Mouse (Mus musculus): ENCODE data around the gene Gm20716. TPM values are rescaled to one million over a fixed set of nuclear protein-coding genes. Genes with fewer than 3 reads are reported as not detected.
"Not testable (repeated sequence)": the region's sequence is repeated elsewhere in the genome, so short reads cannot be mapped to it uniquely, and the experiment has no call there.

The Gm20716 gene
- polyA plus RNA-seq, 1 experiment from 2014 or later = 18.2 TPM

- H3K27me3 ChIP-seq (replicated peaks) = no peaks in the 10 kb centered on the region
- 6% methylated on average over 22 of the region's 25 CpGs for WGBS
- no peaks in the 10 kb centered on the region for H3K9me3 ChIP-seq
- ATAC-seq (ENCODE audit: insufficient read depth, low FRiP score, low read depth) = no peak
- no peak overlapping the region for H3K9ac ChIP-seq
- no peaks in the 10 kb centered on the region for H3K36me3 ChIP-seq
- H3K27ac ChIP-seq = peak overlapping the region; percentile 61; the same call in 1 of the 2 replicates
- H3K4me2 ChIP-seq = peak overlapping the region; percentile 64
- peaks cover 32% of the 10 kb centered on the region for H3K4me1 ChIP-seq
- H3K4me3 ChIP-seq (replicated peaks) = peak overlapping the region; percentile 28
Observed at GRCm38 (mm10) chr2:168158911-168159711, 71.1 kb downstream of the Gm20716 start.

- not testable (repeated sequence) for ATAC-seq (ENCODE audit: insufficient read depth, low FRiP score, low read depth); H3K4me3 ChIP-seq (replicated peaks); H3K27ac ChIP-seq; H3K9ac ChIP-seq; H3K4me2 ChIP-seq; H3K9me3 ChIP-seq; H3K36me3 ChIP-seq; H3K27me3 ChIP-seq (replicated peaks)
- peaks cover 34% of the 10 kb centered on the region for H3K4me1 ChIP-seq
- WGBS = 57% methylated on average over 10 of the region's 11 CpGs
Observed at GRCm38 (mm10) chr2:168157974-168158373, 72.2 kb downstream of the Gm20716 start.

GRCm38 (mm10) chr2:168156361-168156760 lies 73.8 kb downstream of the Gm20716 start:
- H3K9me3 ChIP-seq = no peaks in the 10 kb centered on the region
- H3K27ac ChIP-seq = no peak overlapping the region
- no peak overlapping the region for H3K4me2 ChIP-seq
- 63% methylated on average over 14 of the region's 14 CpGs for WGBS
- no peaks in the 10 kb centered on the region for H3K36me3 ChIP-seq
- no peak for ATAC-seq (ENCODE audit: insufficient read depth, low FRiP score, low read depth)
- H3K4me3 ChIP-seq (replicated peaks) = no peak overlapping the region
- no peak overlapping the region for H3K9ac ChIP-seq
- H3K27me3 ChIP-seq (replicated peaks) = no peaks in the 10 kb centered on the region
- H3K4me1 ChIP-seq = peaks cover 26% of the 10 kb centered on the region

- no peak overlapping the region for H3K9ac ChIP-seq
- H3K36me3 ChIP-seq = no peaks in the 10 kb centered on the region
- no peak for ATAC-seq (ENCODE audit: insufficient read depth, low FRiP score, low read depth)
- 92% methylated on average over 7 of the region's 7 CpGs for WGBS
- H3K9me3 ChIP-seq = no peaks in the 10 kb centered on the region
- no peak overlapping the region for H3K4me2 ChIP-seq
- no peaks in the 10 kb centered on the region for H3K27me3 ChIP-seq (replicated peaks)
- peaks cover 23% of the 10 kb centered on the region for H3K4me1 ChIP-seq
- no peak overlapping the region for H3K4me3 ChIP-seq (replicated peaks)
- no peak overlapping the region for H3K27ac ChIP-seq
Observed at GRCm38 (mm10) chr2:168155666-168156065, 74.5 kb downstream of the Gm20716 start.

GRCm38 (mm10) chr2:168154090-168154881 lies 75.9 kb downstream of the Gm20716 start:
- Histone ChIP-seq H3K9me3 (no peaks in the 10 kb centered on the region), H3K9ac (no peak overlapping the region), H3K4me1 (peaks cover 21% of the 10 kb centered on the region), H3K4me3 (replicated peaks) (peak overlapping the region; percentile 9), H3K4me2 (peak overlapping the region; percentile 38), H3K36me3 (no peaks in the 10 kb centered on the region), H3K27me3 (replicated peaks) (no peaks in the 10 kb centered on the region), H3K27ac (peak overlapping the region; percentile 62)
- peak; percentile 95 for ATAC-seq (ENCODE audit: insufficient read depth, low FRiP score, low read depth)
- 17% methylated on average over 14 of the region's 14 CpGs for WGBS

DNA sequence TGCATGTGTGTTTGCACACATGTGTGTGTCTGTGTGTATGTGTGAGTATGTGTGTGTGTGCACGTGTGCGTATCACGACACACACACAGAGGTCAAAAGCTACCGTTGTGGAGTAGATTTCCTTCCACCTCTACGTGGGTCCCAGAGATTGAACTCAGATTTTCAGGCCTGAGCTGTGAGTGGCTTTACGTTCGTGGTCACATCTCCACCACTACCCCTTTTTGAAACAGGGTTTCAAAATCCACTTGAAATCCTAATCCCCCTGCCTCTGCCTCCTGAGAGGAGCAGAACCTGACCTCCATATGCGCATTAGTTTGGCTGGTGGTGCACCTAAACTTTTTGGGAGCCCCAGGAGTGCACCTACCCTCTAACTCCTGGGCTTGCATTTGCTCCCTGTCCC lies 80.9 kb downstream of the Gm20716 start:
- Histone ChIP-seq H3K4me3 (replicated peaks) (no peak overlapping the region), H3K9me3 (no peaks in the 10 kb centered on the region), H3K36me3 (no peaks in the 10 kb centered on the region), H3K4me1 (peaks cover 14% of the 10 kb centered on the region; the same call in 1 of the 2 replicates), H3K9ac (no peak overlapping the region), H3K4me2 (no peak overlapping the region), H3K27ac (no peak overlapping the region), H3K27me3 (replicated peaks) (no peaks in the 10 kb centered on the region)
- no peak for ATAC-seq (ENCODE audit: insufficient read depth, low FRiP score, low read depth)
- WGBS = 85% methylated on average over 8 of the region's 8 CpGs

DNA sequence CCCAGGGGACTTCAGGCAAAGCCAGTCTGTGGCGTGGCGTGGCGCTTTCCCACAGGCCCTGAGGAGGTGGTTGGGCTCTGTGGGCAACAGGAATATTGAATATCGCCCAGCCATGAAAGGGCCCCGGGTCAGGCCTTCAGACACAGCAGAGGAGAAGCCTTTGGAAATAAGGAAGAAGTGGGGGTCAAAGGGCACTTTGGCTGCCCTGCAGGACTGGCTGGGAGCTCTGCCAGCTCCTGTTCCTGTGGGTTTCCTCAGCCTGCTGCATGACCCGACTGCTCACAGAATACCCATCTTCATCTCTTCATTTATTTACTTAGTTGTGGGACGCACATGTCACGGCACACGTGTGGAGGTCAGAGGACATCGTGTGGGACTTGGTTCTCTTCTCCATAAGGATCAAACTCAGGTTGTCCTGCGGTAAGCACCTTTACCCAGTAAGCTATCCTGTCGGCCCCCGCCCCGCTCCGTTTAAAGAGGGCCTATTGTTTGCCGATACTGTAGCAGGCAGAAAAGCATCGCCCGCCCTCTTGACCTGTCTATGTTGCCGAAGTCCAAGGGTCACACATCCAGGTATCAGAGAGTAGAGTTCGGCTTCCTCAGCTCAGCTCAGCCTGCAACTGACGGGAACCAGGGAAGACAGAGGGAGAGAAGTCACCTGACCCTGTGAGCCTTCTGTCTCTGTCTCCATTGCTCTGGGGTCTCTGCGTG lies 82.3 kb downstream of the Gm20716 start:
- H3K27me3 ChIP-seq (replicated peaks) = no peaks in the 10 kb centered on the region
- no peak overlapping the region for H3K4me2 ChIP-seq
- WGBS = 66% methylated on average over 22 of the region's 22 CpGs
- no peak overlapping the region for H3K4me3 ChIP-seq (replicated peaks)
- peaks cover 11% of the 10 kb centered on the region; the same call in 1 of the 2 replicates for H3K4me1 ChIP-seq
- H3K27ac ChIP-seq = no peak overlapping the region
- no peaks in the 10 kb centered on the region for H3K9me3 ChIP-seq
- H3K9ac ChIP-seq = no peak overlapping the region
- 0 out of 2 replicates have a peak, but pooled peaks have one; percentile 21 for ATAC-seq (ENCODE audit: insufficient read depth, low FRiP score, low read depth)
- no peaks in the 10 kb centered on the region for H3K36me3 ChIP-seq

DNA sequence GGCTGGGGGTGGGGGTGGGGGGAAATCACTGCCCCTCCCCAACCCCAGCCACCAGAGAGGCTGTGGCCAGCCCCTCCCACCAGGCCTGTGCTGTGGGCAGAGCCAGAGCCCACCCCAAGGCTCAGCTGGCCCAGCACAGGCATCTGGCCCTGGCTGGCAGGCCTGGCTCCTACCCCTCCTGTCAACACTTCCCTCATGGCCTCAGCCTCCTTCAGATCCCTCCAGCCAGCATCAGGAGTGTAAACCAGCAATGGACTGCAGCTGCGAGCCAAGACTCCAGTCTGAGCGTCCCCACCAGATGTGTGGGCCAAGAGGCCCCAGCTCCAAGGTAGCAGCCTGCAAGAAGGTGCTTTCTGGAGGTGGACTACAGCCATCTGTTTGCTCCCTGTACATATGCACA lies 84.7 kb downstream of the Gm20716 start:
- no peak overlapping the region for H3K4me3 ChIP-seq (replicated peaks)
- no peaks in the 10 kb centered on the region for H3K27me3 ChIP-seq (replicated peaks)
- peaks cover 11% of the 10 kb centered on the region; the same call in 1 of the 2 replicates for H3K4me1 ChIP-seq
- no peak overlapping the region for H3K9ac ChIP-seq
- H3K27ac ChIP-seq = peak overlapping the region; percentile 35
- no peaks in the 10 kb centered on the region for H3K9me3 ChIP-seq
- 61% methylated on average over 2 of the region's 2 CpGs for WGBS
- no peak overlapping the region for H3K4me2 ChIP-seq
- H3K36me3 ChIP-seq = no peaks in the 10 kb centered on the region
- peak; percentile 16; the same call in 1 of the 2 replicates for ATAC-seq (ENCODE audit: insufficient read depth, low FRiP score, low read depth)

GRCm38 (mm10) chr2:168143794-168144193 lies 86.4 kb downstream of the Gm20716 start:
- Histone ChIP-seq H3K4me1 (peaks cover 11% of the 10 kb centered on the region; the same call in 1 of the 2 replicates), H3K9me3 (no peaks in the 10 kb centered on the region), H3K4me2 (no peak overlapping the region), H3K9ac (no peak overlapping the region), H3K27ac (no peak overlapping the region), H3K4me3 (replicated peaks) (no peak overlapping the region), H3K27me3 (replicated peaks) (no peaks in the 10 kb centered on the region), H3K36me3 (no peaks in the 10 kb centered on the region)
- ATAC-seq (ENCODE audit: insufficient read depth, low FRiP score, low read depth) = no peak
- WGBS = 47% methylated on average over 5 of the region's 5 CpGs

- WGBS = 75% methylated on average over 15 of the region's 15 CpGs
- Histone ChIP-seq H3K9ac (no peak overlapping the region), H3K27ac (no peak overlapping the region)
Observed at GRCm38 (mm10) chr2:168137161-168137560, 93.0 kb downstream of the Gm20716 start.

More at GRCm38 (mm10) chr2:168137161-168137560, 93.0 kb downstream of the Gm20716 start:
- ATAC-seq (ENCODE audit: insufficient read depth, low FRiP score, low read depth) = no peak
- Histone ChIP-seq H3K4me2 (no peak overlapping the region), H3K4me3 (replicated peaks) (no peak overlapping the region), H3K9me3 (no peaks in the 10 kb centered on the region), H3K36me3 (no peaks in the 10 kb centered on the region), H3K27me3 (replicated peaks) (no peaks in the 10 kb centered on the region), H3K4me1 (no peaks in the 10 kb centered on the region)
